Mouse (Mus musculus): Measurements from ENCODE around the gene Cdh9.
A peak's percentile ranks its signal among the peaks of the same experiment; 100 is the strongest.

DNA sequence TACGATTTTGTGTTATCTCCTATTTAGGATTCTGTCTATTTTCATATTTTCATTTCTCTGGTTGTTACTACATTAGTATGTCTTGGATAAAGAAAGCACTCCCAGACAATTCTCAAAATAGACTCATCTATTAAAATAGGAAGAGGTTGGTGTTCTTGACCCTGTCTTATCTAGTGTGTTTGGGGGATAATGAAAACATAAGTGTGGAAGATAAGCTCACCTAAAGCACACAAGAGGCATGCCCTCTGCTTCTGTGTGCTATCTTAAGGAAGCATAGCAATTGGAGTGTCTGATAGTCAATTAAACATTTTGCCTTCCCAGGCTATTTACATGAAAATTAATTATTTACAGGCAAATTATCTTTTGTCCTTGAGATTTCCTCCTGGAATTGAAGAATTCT lies 18.1 kb downstream of the Cdh9 start:
- TF ChIP-seq POLR2A (IDR thresholded peaks at IDR 0.05; ENCODE audit: control insufficient read depth in 1 of 2, insufficient read depth in 1 of 2, low read depth in 1 of 2, low read length in 2 of 2, poor library complexity in 1 of 2): no peak
- no peak for TF ChIP-seq TAL1 (IDR thresholded peaks at IDR 0.05; ENCODE audit: low read length)
- peak; percentile 79; the same call in 1 of the 2 replicates for TF ChIP-seq MEF2A (IDR thresholded peaks at IDR 0.05; ENCODE audit: extremely low read depth, insufficient replicate concordance, low read depth, low read length, poor library complexity, severe bottlenecking)
- TF ChIP-seq CTCF (IDR thresholded peaks at IDR 0.05 in 2 of 3, conservative IDR thresholded peaks at IDR 0.05 in 1 of 3; ENCODE audit: control insufficient read depth in 1 of 3, insufficient read depth in 1 of 3, low read depth in 2 of 3, low read length in 3 of 3, poor library complexity in 1 of 3, severe bottlenecking in 1 of 3): no peak
- TF ChIP-seq UBTF (IDR thresholded peaks at IDR 0.05; ENCODE audit: borderline replicate concordance, insufficient read depth, low read depth, low read length): no peak
- no peak for TF ChIP-seq NELFE (IDR thresholded peaks at IDR 0.05; ENCODE audit: low read depth, low read length)
- no peak for TF ChIP-seq POLR2AphosphoS2 (IDR thresholded peaks at IDR 0.05; ENCODE audit: low read length)
- no peak for TF ChIP-seq TBP (IDR thresholded peaks at IDR 0.05; ENCODE audit: low read depth, low read length)
- no peak for TF ChIP-seq MXI1 (IDR thresholded peaks at IDR 0.05; ENCODE audit: low read depth, low read length)
- peak; percentile 65 to 70 for TF ChIP-seq EP300 (IDR thresholded peaks at IDR 0.05; ENCODE audit: low read depth in 1 of 2, low read length in 2 of 2)

Data from MEL (cell line).